Mouse (Mus musculus): ENCODE data around the gene C4b. TPM values are rescaled to one million over a fixed set of nuclear protein-coding genes. Genes with fewer than 3 reads are reported as not detected.
"Not testable (repeated sequence)": the region's sequence is repeated elsewhere in the genome, so short reads cannot be mapped to it uniquely, and the experiment has no call there.

Gene C4b
- polyA plus RNA-seq (2014; fragmentation: Nextera tagmentation; extraction: Ambion mirVana) = 0.07 TPM in 1 of 2 replicates, not detected in the other

GRCm38 (mm10) chr17:34743719-34744118, at the start of gene C4b:
Gene C4b (minus strand): TSS chr17:34743882.
- Histone ChIP-seq H3K9ac (replicated peaks; ENCODE audit: low read depth, low read length) (no peak within 1 kb of the TSS), H3K4me2 (replicated peaks; ENCODE audit: low read depth, low read length) (no peak within 1 kb of the TSS), H3K4me1 (ENCODE audit: control insufficient read depth, insufficient read depth, low read length) (no peaks in the 10 kb centered on the region), H3K36me3 (ENCODE audit: control insufficient read depth, insufficient read depth, low read length) (no peaks in the 10 kb centered on the region), H3K4me3 (ENCODE audit: low read depth, low read length) (no peak within 1 kb of the TSS), H3K9me3 (ENCODE audit: control insufficient read depth, low read depth, low read length) (no peaks in the 10 kb centered on the region), H3K27ac (ENCODE audit: low read length) (no peak within 1 kb of the TSS), H3K27me3 (ENCODE audit: control insufficient read depth, insufficient read depth, low read length) (no peaks in the 10 kb centered on the region)
- 84% methylated on average over 7 of the region's 7 CpGs for WGBS
- ATAC-seq (ENCODE audit: insufficient number of reproducible peaks, insufficient read depth, low FRiP score, low read depth) = no peak

GRCm38 (mm10) chr17:34777680-34778325, 34.1 kb upstream of the C4b start:
- Histone ChIP-seq H3K9me3 (ENCODE audit: control insufficient read depth, low read depth, low read length) (0 out of 2 replicates have a peak, but pooled peaks cover 4% of the 10 kb centered on the region), H3K27ac (ENCODE audit: low read length) (no peak overlapping the region), H3K27me3 (ENCODE audit: control insufficient read depth, insufficient read depth, low read length) (no peaks in the 10 kb centered on the region), H3K9ac (replicated peaks; ENCODE audit: low read depth, low read length) (no peak overlapping the region), H3K4me2 (replicated peaks; ENCODE audit: low read depth, low read length) (no peak overlapping the region), H3K4me3 (ENCODE audit: low read depth, low read length) (no peak overlapping the region), H3K36me3 (ENCODE audit: control insufficient read depth, insufficient read depth, low read length) (no peaks in the 10 kb centered on the region), H3K4me1 (ENCODE audit: control insufficient read depth, insufficient read depth, low read length) (no peaks in the 10 kb centered on the region)
- ATAC-seq (ENCODE audit: insufficient number of reproducible peaks, insufficient read depth, low FRiP score, low read depth) = no peak
- 74% methylated on average over 9 of the region's 9 CpGs for WGBS

- Histone ChIP-seq H3K27me3 (ENCODE audit: control insufficient read depth, insufficient read depth, low read length) (no peaks in the 10 kb centered on the region), H3K4me3 (ENCODE audit: low read depth, low read length) (no peak overlapping the region), H3K27ac (ENCODE audit: low read length) (no peak overlapping the region), H3K9ac (replicated peaks; ENCODE audit: low read depth, low read length) (no peak overlapping the region), H3K4me2 (replicated peaks; ENCODE audit: low read depth, low read length) (no peak overlapping the region), H3K9me3 (ENCODE audit: control insufficient read depth, low read depth, low read length) (no peaks in the 10 kb centered on the region), H3K36me3 (ENCODE audit: control insufficient read depth, insufficient read depth, low read length) (no peaks in the 10 kb centered on the region), H3K4me1 (ENCODE audit: control insufficient read depth, insufficient read depth, low read length) (no peaks in the 10 kb centered on the region)
- no peak for ATAC-seq (ENCODE audit: insufficient number of reproducible peaks, insufficient read depth, low FRiP score, low read depth)
- WGBS = 71% methylated on average over 3 of the region's 3 CpGs
These were observed 17.8 kb upstream of the C4b start for GRCm38 (mm10) chr17:34761471-34761870.

- Histone ChIP-seq H3K27ac (ENCODE audit: low read length) (no peak overlapping the region), H3K9ac (replicated peaks; ENCODE audit: low read depth, low read length) (no peak overlapping the region), H3K9me3 (ENCODE audit: control insufficient read depth, low read depth, low read length) (peaks cover 3% of the 10 kb centered on the region; the same call in 1 of the 2 replicates), H3K4me1 (ENCODE audit: control insufficient read depth, insufficient read depth, low read length) (no peaks in the 10 kb centered on the region), H3K4me3 (ENCODE audit: low read depth, low read length) (no peak overlapping the region), H3K27me3 (ENCODE audit: control insufficient read depth, insufficient read depth, low read length) (no peaks in the 10 kb centered on the region), H3K4me2 (replicated peaks; ENCODE audit: low read depth, low read length) (no peak overlapping the region), H3K36me3 (ENCODE audit: control insufficient read depth, insufficient read depth, low read length) (no peaks in the 10 kb centered on the region)
- ATAC-seq (ENCODE audit: insufficient number of reproducible peaks, insufficient read depth, low FRiP score, low read depth) = no peak
- 61% methylated on average over 5 of the region's 5 CpGs for WGBS
These were observed 2.8 kb upstream of the C4b start for GRCm38 (mm10) chr17:34746531-34746930.

- not testable (repeated sequence) for H3K36me3 ChIP-seq (ENCODE audit: control insufficient read depth, insufficient read depth, low read length); H3K27ac ChIP-seq (ENCODE audit: low read length); ATAC-seq (ENCODE audit: insufficient number of reproducible peaks, insufficient read depth, low FRiP score, low read depth); H3K4me1 ChIP-seq (ENCODE audit: control insufficient read depth, insufficient read depth, low read length); H3K4me3 ChIP-seq (ENCODE audit: low read depth, low read length); H3K27me3 ChIP-seq (ENCODE audit: control insufficient read depth, insufficient read depth, low read length); H3K9ac ChIP-seq (replicated peaks; ENCODE audit: low read depth, low read length); H3K9me3 ChIP-seq (ENCODE audit: control insufficient read depth, low read depth, low read length); H3K4me2 ChIP-seq (replicated peaks; ENCODE audit: low read depth, low read length)
- 90% methylated on average over 4 of the region's 4 CpGs for WGBS
These were observed 1.5 kb upstream of the C4b start for GRCm38 (mm10) chr17:34745166-34745565.

- H3K27ac ChIP-seq (ENCODE audit: low read length); ATAC-seq (ENCODE audit: insufficient number of reproducible peaks, insufficient read depth, low FRiP score, low read depth): not testable (repeated sequence)
- WGBS = 95% methylated on average over 6 of the region's 6 CpGs
These were observed 929 bp upstream of the C4b start for GRCm38 (mm10) chr17:34744611-34745010.

GRCm38 (mm10) chr17:34744206-34744605, 524 bp upstream of the C4b start:
- Histone ChIP-seq H3K4me2 (replicated peaks; ENCODE audit: low read depth, low read length) (no peak overlapping the region), H3K27ac (ENCODE audit: low read length) (no peak overlapping the region), H3K27me3 (ENCODE audit: control insufficient read depth, insufficient read depth, low read length) (no peaks in the 10 kb centered on the region), H3K36me3 (ENCODE audit: control insufficient read depth, insufficient read depth, low read length) (no peaks in the 10 kb centered on the region), H3K9ac (replicated peaks; ENCODE audit: low read depth, low read length) (no peak overlapping the region), H3K4me3 (ENCODE audit: low read depth, low read length) (no peak overlapping the region), H3K4me1 (ENCODE audit: control insufficient read depth, insufficient read depth, low read length) (no peaks in the 10 kb centered on the region), H3K9me3 (ENCODE audit: control insufficient read depth, low read depth, low read length) (no peaks in the 10 kb centered on the region; the same call in 1 of the 2 replicates)
- ATAC-seq (ENCODE audit: insufficient number of reproducible peaks, insufficient read depth, low FRiP score, low read depth) = no peak
- WGBS = 77% methylated on average over 6 of the region's 6 CpGs

More at GRCm38 (mm10) chr17:34744611-34745010, 929 bp upstream of the C4b start:
- H3K36me3 ChIP-seq (ENCODE audit: control insufficient read depth, insufficient read depth, low read length); H3K4me2 ChIP-seq (replicated peaks; ENCODE audit: low read depth, low read length); H3K4me3 ChIP-seq (ENCODE audit: low read depth, low read length); H3K4me1 ChIP-seq (ENCODE audit: control insufficient read depth, insufficient read depth, low read length); H3K9ac ChIP-seq (replicated peaks; ENCODE audit: low read depth, low read length); H3K9me3 ChIP-seq (ENCODE audit: control insufficient read depth, low read depth, low read length); H3K27me3 ChIP-seq (ENCODE audit: control insufficient read depth, insufficient read depth, low read length): not testable (repeated sequence)

GRCm38 (mm10) chr17:34740280-34740679, 3.4 kb downstream of the C4b start:
- Histone ChIP-seq H3K9me3 (ENCODE audit: control insufficient read depth, low read depth, low read length) (no peaks in the 10 kb centered on the region), H3K27me3 (ENCODE audit: control insufficient read depth, insufficient read depth, low read length) (no peaks in the 10 kb centered on the region), H3K27ac (ENCODE audit: low read length) (no peak overlapping the region), H3K36me3 (ENCODE audit: control insufficient read depth, insufficient read depth, low read length) (no peaks in the 10 kb centered on the region), H3K4me3 (ENCODE audit: low read depth, low read length) (no peak overlapping the region), H3K4me2 (replicated peaks; ENCODE audit: low read depth, low read length) (no peak overlapping the region), H3K9ac (replicated peaks; ENCODE audit: low read depth, low read length) (no peak overlapping the region), H3K4me1 (ENCODE audit: control insufficient read depth, insufficient read depth, low read length) (no peaks in the 10 kb centered on the region)
- 73% methylated on average over 4 of the region's 4 CpGs for WGBS
- no peak for ATAC-seq (ENCODE audit: insufficient number of reproducible peaks, insufficient read depth, low FRiP score, low read depth)

GRCm38 (mm10) chr17:34739708-34740107, 4.0 kb downstream of the C4b start:
- WGBS = 88% methylated on average over 7 of the region's 7 CpGs
- H3K9ac ChIP-seq (replicated peaks; ENCODE audit: low read depth, low read length); ATAC-seq (ENCODE audit: insufficient number of reproducible peaks, insufficient read depth, low FRiP score, low read depth); H3K4me1 ChIP-seq (ENCODE audit: control insufficient read depth, insufficient read depth, low read length); H3K36me3 ChIP-seq (ENCODE audit: control insufficient read depth, insufficient read depth, low read length); H3K9me3 ChIP-seq (ENCODE audit: control insufficient read depth, low read depth, low read length); H3K4me2 ChIP-seq (replicated peaks; ENCODE audit: low read depth, low read length); H3K4me3 ChIP-seq (ENCODE audit: low read depth, low read length); H3K27ac ChIP-seq (ENCODE audit: low read length); H3K27me3 ChIP-seq (ENCODE audit: control insufficient read depth, insufficient read depth, low read length): not testable (repeated sequence)
